Mouse (Mus musculus): ENCODE results near the gene Unc5cl.

DNA sequence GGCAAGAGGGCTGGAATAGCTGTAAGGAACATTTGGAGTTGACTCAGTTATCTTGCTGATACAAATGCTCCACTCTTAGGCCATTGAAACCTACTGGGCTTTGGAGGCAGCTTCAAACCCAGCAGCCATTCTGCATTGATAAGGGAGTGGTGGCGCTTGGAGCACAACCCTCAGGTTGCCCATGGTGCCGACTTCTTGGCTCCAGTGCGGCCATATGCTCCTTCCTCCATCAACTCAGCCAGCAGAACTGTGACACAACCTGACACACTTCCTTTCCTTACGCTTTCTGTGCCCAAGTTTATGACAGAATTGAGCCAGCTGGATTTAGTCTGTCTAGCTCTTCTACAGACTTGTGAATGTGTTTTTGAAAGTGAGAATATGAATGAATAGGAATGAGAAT, 47.5 kb upstream of the Unc5cl start:
- TF ChIP-seq POLR2A (IDR thresholded peaks at IDR 0.05; ENCODE audit: low read depth, low read length), result no peak
- TF ChIP-seq CTCF (IDR thresholded peaks at IDR 0.05; ENCODE audit: extremely low read depth, insufficient read depth, insufficient read length, insufficient replicate concordance), result no peak
